Mouse (Mus musculus): ENCODE data around the gene Tead2.
"Not testable (repeated sequence)": the region's sequence is repeated elsewhere in the genome, so short reads cannot be mapped to it uniquely, and the experiment has no call there.

Tead2 gene

DNA sequence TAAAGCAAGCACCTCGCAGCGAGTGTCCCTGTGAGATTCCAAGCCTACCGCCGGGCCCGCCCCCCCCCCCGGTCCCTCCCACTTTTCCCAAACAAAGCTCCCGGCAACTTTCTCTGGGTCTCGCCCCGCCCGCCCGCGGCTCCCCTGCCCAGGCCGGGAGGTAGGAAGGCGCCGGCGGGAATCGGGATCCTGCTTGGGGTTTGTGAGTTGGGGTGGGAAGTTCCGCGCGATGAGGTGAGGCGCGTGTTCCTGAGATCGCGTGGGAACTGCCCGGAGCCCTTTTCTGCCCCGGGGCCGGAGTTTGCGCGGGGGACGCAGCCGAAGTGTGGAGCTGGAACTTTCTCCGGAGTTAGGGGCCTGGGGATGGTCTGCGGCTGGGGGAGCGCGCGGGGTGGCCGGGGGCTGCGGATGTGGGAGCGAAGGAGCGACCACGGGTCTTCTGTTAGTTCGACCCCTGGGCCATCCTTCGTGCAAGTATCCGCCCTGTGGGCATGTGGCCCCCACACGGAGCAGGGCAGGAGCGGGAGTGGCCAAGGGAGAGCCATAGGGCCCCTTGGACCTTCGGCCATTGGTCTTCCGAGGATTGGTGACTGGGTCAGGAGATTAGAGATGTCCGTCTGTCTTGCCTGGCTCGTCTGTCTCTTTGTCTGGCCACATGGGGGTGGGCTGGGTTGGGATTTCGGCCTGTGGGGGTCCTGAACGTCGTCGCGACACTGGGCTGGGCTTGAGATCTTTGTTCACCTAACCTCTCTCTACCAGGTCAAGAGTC, at the start of gene Tead2:
TSS of gene Tead2 (plus strand) at position 81 of the 769 bp plus-strand sequence.
- DNase-seq (ENCODE audit: low read depth, low spot score), result no peak

- no peak for DNase-seq (ENCODE audit: low read depth, low spot score)
Measured at GRCm38 (mm10) chr7:45166950-45167401, 48.6 kb upstream of the Tead2 start.

DNA sequence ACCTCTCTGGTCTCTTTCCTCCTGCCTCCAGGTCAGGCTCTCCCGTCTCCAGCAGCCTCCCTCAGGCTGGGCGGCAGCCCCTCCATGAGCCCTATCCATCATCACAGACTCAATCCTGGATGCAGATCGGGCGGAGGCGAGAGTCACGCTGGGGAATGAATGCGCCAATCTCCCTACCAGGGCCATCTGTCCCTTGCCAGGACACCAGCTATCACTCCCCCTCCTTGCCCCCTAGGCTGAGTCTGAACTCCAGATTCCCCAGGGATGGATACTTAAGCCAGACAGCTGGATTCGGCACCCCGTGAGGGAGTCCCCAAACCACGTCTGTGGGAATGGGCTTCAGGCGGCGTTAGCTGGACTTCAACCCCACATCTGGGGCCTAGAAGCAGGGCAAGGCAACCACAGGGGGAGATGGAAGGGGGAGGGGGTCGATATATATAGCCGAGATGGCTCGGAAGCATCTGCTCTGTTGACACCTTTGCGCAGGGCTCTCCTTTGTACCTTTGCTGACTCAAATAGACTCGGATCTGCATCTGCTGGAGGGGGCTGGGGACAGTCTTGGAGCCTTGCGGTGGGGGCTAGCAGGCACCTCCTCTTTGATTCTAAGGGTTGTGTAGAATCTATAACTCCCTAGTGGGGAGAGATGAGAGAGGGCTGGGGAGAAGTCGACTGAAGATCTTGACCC, 47.6 kb upstream of the Tead2 start:
- no peak for DNase-seq (ENCODE audit: low read depth, low spot score)

DNA sequence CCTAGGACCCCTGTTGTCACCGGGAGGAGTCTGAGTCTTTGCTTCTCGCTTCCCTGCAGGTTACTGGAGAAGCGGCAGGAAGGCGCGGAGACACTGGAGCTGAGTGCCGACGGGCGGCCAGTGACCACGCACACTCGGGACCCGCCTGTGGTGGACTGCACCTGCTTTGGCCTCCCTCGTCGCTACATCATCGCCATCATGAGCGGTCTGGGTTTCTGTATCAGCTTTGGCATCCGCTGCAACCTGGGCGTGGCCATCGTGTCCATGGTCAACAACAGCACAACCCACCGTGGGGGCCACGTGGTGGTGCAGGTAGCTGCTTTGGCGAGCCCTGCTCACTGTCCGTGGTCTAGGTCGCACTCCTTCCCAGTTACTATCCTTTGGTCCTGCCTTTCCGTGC, 46.9 kb upstream of the Tead2 start:
- DNase-seq (ENCODE audit: low read depth, low spot score), result no peak

GRCm38 (mm10) chr7:45169495-45169894, 46.1 kb upstream of the Tead2 start:
- no peak for DNase-seq (ENCODE audit: low read depth, low spot score)

DNA sequence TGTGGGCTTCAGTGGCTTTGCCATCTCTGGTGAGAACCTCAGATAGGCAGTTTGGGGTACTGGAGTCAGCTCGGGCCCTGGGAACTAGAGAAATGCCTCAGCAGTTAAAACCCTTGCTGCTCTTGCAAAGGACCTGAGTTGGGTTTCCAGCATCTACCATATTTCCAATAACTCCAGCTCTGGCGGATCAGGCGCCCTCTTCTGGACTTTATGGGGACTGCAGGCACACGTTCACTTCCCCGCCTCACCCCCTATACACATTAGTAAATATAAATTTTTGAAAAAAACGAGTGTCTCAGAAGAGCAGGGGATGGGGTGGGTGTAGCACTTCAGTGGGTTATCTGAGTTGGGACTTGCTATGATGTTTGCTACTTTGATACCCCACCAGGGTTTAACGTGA, 42.6 kb upstream of the Tead2 start:
- DNase-seq (ENCODE audit: low read depth, low spot score), result no peak

DNA sequence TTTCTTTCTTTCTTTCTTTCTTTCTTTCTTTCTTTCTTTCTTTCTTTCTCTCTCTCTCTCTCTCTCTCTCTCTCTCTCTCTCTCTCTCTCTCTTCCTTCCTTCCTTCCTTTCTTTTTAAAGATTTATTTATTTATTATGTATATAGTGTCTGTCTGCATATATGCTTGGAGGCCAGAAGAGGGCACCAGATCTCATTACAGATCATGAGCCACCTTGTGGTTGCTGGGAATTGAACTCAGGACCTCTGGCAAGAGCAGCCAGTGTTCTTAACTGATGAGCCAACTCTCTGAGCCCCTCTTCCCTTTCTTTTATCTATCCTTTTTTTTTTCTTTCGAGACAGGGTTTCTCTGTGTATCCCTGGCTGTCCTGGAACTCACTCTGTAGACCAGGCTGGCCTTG, 41.8 kb upstream of the Tead2 start:
- not testable (repeated sequence) for DNase-seq (ENCODE audit: low read depth, low spot score)

- DNase-seq (ENCODE audit: low read depth, low spot score), result no peak
Measured at GRCm38 (mm10) chr7:45174567-45175280, 40.8 kb upstream of the Tead2 start.

GRCm38 (mm10) chr7:45175398-45175797, 40.2 kb upstream of the Tead2 start:
- no peak for DNase-seq (ENCODE audit: low read depth, low spot score)

GRCm38 (mm10) chr7:45175929-45176328, 39.6 kb upstream of the Tead2 start:
- no peak for DNase-seq (ENCODE audit: low read depth, low spot score)

DNA sequence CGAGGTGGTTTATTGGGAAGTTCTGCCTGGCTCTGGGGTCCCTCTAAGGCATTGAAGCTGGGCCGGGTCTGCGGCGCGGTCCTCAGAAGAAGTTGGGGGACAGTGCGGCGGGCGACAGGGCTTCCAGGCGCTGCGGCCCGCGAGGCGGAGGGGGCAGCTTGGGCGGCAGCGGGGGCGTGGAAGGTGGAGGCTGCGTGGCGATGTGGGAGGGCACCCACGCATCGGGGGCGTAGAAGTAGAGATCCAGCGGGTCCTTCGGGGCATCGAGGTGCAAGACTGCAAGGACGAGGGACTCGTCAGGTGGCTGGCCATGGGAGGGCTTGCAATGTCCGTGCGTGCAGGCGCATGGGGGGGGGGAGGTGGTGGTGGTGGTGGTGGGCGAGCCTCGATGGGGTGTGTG, 39.2 kb upstream of the Tead2 start:
- no peak for DNase-seq (ENCODE audit: low read depth, low spot score)

- no peak for DNase-seq (ENCODE audit: low read depth, low spot score)
Measured at GRCm38 (mm10) chr7:45178550-45178949, 37.0 kb upstream of the Tead2 start.

DNA sequence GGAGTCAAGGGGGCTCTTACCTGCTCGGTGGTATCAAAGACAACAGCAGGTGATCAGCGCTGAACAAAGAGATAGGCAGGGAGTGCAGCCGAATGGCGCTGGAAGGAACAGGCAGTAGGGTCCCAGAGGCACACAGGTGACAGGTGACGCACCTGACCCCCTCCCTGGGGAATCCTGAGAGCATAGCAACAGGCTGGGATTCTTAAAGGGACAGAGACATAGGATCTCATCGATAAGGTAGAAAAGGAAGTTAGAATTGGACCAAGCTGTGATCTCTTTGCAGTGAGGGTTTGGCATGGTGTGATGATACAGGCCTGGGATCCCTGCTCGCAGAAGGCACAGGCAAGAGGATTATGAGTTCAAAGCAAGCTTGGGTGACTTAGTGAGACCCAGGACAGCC, 36.1 kb upstream of the Tead2 start, which contains the start of gene Gfy:
TSS of gene Gfy (minus strand) at position 101 of the 400 bp plus-strand sequence.
- no peak for DNase-seq (ENCODE audit: low read depth, low spot score)

DNA sequence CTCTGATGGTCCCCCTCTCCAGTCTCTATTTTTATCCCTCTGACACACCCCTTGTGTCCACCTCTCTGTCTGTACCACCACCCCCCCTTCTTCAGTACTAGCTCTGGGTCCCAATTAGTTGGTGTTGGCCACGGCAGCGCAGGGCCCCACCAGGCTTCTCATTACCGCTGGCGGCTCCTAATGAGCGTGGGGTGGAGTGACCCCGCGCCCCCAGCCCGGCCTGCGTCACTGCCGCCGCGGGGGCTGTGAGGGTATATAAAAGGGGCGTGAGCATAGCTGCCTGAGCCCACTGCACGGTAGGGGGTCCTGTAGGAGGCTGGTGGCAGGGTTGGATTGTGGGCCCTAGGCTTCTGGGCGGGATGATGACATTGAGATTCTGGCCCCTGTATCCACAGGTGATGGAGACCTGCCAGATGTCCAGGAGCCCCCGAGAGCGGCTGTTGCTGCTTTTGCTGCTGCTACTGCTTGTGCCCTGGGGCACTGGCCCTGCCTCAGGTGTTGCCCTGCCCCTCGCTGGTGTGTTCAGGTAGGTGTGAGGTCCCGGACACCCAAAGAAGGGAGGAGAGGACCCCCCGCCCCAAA, 34.6 kb upstream of the Tead2 start, which contains the start of gene Pth2:
TSS of gene Pth2 (plus strand) at position 100 of the 582 bp plus-strand sequence.
- DNase-seq (ENCODE audit: low read depth, low spot score), result no peak

DNA sequence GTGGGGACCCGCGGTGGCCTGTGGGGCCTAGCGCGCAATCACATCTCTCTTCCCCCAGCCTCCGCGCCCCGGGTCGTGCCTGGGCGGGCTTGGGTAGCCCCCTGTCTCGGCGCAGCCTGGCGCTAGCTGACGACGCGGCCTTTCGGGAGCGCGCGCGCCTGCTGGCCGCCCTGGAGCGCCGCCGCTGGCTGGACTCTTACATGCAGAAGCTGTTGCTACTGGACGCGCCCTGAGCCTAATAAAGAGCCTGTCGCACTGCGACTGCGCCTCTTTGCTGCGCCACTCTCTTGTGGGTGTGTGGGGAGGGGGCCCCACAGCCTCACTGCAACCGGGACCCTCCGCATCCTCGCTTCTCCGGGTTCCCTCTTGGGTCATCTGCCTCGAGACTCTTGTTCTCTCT, 34.0 kb upstream of the Tead2 start:
- no peak for DNase-seq (ENCODE audit: low read depth, low spot score)

DNA sequence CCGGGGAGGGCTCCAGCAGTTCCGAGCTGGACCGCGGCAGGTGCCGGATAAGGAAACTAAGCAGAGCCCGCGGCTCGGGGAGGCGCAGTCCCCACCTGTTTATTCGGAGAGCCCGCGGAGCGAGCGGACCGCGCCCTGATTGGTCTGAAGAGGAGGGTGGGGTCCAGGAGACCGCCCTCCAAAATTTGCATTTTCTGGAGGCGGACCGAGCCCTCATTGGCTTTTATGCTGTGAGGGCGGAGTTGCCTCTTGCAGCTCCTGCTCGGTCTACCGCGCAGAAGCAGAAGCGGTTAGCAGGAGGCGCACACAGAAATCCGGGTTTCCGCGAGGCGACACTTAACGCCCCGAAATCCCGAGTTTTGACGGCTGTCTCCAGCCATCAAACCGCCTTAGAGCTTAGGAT, 33.4 kb upstream of the Tead2 start:
- DNase-seq (ENCODE audit: low read depth, low spot score), result peak; percentile 89

DNA sequence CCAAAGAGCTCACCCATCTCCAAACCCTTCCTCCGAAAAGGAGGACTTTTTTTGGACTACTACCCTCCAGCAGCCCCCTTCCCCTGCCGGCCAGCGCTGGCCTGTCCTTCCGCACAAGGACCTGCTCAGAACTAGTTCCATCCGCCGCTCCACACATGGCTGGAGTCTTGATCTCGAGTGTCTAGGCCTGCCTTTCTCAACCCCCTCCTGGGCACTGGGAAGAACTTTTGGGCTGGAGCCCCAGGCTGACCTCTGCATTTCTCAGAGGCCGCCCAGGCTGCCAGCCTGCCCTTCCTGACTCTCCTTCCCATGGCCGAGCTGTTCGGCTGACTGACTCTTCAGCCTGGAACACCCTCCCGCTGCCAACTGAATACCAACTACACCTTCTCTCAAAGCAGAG, 32.9 kb upstream of the Tead2 start:
- peak; percentile 36 for DNase-seq (ENCODE audit: low read depth, low spot score)

- DNase-seq (ENCODE audit: low read depth, low spot score), result no peak
Measured at GRCm38 (mm10) chr7:45183672-45184071, 31.9 kb upstream of the Tead2 start.

- DNase-seq (ENCODE audit: low read depth, low spot score), result no peak
Measured at GRCm38 (mm10) chr7:45185921-45186320, 29.6 kb upstream of the Tead2 start.

GRCm38 (mm10) chr7:45189600-45189999, 26.0 kb upstream of the Tead2 start:
- DNase-seq (ENCODE audit: low read depth, low spot score), result no peak

DNA sequence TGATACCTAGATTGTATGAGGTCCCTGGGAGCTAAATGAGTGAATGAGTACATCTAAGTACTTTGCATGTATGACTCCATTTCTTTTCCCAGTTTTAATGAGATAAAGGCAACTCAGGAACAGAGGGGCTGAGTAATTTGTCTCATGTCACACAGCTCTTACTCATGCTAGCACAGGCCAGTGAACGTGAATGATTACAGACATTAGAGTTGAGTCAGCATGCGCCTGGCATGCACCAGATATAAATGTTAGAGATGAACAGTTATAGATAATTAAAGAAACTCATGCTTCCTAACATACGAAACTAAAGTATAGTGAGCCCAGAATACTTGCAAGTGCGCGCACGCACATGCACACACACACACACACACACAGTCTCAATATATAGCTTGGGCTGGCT, 25.4 kb upstream of the Tead2 start:
- DNase-seq (ENCODE audit: low read depth, low spot score), result no peak

DNA sequence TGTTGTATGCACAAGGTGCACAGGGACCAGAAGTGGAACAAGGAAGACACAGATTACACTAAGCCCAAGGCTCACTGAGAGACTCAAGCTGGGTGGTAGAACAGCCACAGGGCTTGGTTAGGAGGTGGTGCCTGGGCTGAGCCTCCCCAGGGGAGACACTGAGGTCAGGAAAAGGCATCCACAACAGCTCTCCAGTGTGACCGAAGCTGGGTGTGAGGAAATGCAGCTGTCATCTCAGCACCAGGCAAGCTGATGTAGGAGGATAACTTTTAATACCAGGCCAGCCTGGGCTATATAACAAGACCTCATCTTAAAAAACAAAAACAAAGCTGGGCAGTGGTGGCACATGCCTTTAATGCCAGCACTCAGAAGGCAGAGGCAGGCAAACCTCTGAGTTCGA, 24.4 kb upstream of the Tead2 start:
- no peak for DNase-seq (ENCODE audit: low read depth, low spot score)

Measured in skeletal muscle tissue, adult 2 months (tissue).